Mouse (Mus musculus) liver, postnatal 0 days (tissue): Measurements from ENCODE around the gene Sdc4.

Experiments
- CTCF ChIP-seq: sonication (generic); IDR thresholded peaks from 2 replicates; pipeline ENCODE4 v1.5.1; 2016; ENCODE audit warnings: antibody characterized with exemption, low read depth
- EP300 ChIP-seq: IDR thresholded peaks from 2 replicates; pipeline ENCODE4 v1.6.1; 2016; ENCODE audit warnings: antibody characterized with exemption, low read depth, mild to moderate bottlenecking

- no peak for TF ChIP-seq EP300
- no peak for TF ChIP-seq CTCF
Measured at GRCm38 (mm10) chr2:164405060-164405459, 38.6 kb downstream of the Sdc4 start, which contains the start of gene Matn4.
